Mouse (Mus musculus): ENCODE data around the gene Clec16a. TPM values are rescaled to one million over a fixed set of nuclear protein-coding genes. Genes with fewer than 3 reads are reported as not detected.

Clec16a gene
- total RNA-seq, 2 experiments from 2014 or later: 46.0 to 50.7 TPM

GRCm38 (mm10) chr16:10666766-10667165, 121.6 kb downstream of the Clec16a start:
- DNase-seq: no peak
- intact Hi-C loops (cut with DNase I): loop anchor here (2.0 kb wide), 1 partner anchor 102 kb away; no protein-coding TSS in a partner anchor

DNA sequence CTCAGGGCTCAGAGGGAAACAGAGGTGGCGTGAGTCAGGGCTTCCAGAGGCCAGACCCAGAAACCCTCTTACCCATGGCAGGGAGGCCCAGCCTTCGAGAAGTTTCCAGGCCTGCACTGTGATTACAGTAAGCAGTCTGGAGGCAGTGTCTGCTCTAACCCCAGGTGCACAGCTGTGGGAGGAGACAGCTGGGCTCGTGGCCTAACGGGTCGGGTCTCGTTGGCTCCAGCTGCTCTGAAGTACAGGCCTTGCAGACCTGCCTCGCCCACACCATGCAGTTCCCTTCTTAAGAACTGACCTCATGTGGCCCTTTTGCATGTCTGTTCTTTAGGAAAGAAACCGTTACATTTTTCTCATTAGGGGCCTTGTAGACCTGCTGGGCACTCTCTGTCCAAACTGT, 123.3 kb downstream of the Clec16a start:
- intact Hi-C loops (cut with DNase I): no loop called here
- DNase-seq: no peak

GRCm38 (mm10) chr16:10668991-10669703, 124.0 kb downstream of the Clec16a start:
- DNase-seq: no peak
- intact Hi-C loops (cut with DNase I): no loop called here

GRCm38 (mm10) chr16:10669936-10670335, 124.8 kb downstream of the Clec16a start:
- intact Hi-C loops (cut with DNase I): no loop called here
- no peak for DNase-seq

GRCm38 (mm10) chr16:10672490-10672889, 127.4 kb downstream of the Clec16a start:
- intact Hi-C loops (cut with DNase I): no loop called here
- DNase-seq: no peak

GRCm38 (mm10) chr16:10674020-10674419, 128.9 kb downstream of the Clec16a start:
- intact Hi-C loops (cut with DNase I): no loop called here
- DNase-seq: no peak

DNA sequence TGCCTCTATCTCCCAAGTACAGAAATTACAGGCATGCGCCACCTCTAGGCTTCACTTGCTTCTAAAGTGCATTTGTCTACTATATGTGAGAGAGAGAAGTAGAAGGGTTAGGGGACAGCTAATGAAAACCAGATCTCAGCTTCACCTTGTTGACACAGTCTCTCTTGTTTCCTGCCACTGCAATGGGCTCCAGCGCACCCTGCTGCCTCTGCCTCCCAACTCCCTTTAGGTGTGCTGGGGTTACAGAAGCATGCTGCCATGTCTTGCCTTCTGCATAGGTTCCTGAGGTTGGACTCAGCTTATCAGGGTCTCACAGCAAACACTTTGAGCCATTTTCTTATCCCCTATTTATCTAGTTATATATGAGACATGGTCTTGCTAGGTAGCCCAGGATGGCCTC, 129.8 kb downstream of the Clec16a start:
- no peak for DNase-seq
- intact Hi-C loops (cut with DNase I): no loop called here

DNA sequence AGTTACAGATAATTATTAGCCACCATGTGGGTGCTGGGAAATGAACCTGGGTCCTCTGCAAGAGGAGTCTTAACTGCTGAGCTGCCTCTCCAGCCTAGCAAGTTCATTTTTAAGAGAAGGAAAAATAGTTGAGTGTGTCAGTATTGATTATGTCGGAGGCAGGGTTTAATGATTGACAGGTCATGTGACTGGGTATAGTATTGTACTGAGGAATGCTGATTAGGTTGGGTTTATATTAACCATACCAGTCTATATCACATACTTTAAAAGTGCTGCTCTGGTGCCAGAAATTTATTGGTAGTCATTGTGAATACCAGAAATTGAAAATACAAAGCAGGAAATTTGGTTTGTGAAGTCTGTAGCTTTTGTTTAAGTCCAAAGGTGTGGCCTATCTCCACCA, 130.5 kb downstream of the Clec16a start:
- intact Hi-C loops (cut with DNase I): no loop called here

GRCm38 (mm10) chr16:10676461-10677066, 131.4 kb downstream of the Clec16a start:
- DNase-seq: no peak
- intact Hi-C loops (cut with DNase I): no loop called here

More for the DNA sequence above, 130.5 kb downstream of the Clec16a start:
- no peak for DNase-seq

- intact Hi-C loops (cut with DNase I): no loop called here
- DNase-seq: no peak
Observed at GRCm38 (mm10) chr16:10682521-10682920, 137.4 kb downstream of the Clec16a start.

- intact Hi-C loops (cut with DNase I): no loop called here
Observed at GRCm38 (mm10) chr16:10683193-10684000, 138.3 kb downstream of the Clec16a start.

GRCm38 (mm10) chr16:10689748-10690318, 144.7 kb downstream of the Clec16a start:
- peak; percentile 34 to 35 for DNase-seq
- intact Hi-C loops (cut with DNase I): loop anchor here (2.0 kb wide), 1 partner anchor 77 kb away; no protein-coding TSS in a partner anchor

More at GRCm38 (mm10) chr16:10683193-10684000, 138.3 kb downstream of the Clec16a start:
- no peak for DNase-seq

GRCm38 (mm10) chr16:10690442-10690841, 145.3 kb downstream of the Clec16a start:
- DNase-seq: peak in 1 of 2 experiments; percentile 19
- intact Hi-C loops (cut with DNase I): loop anchor here (2.0 kb wide), 1 partner anchor 76 kb away; no protein-coding TSS in a partner anchor

- intact Hi-C loops (cut with DNase I): loop anchor here (2.0 kb wide), 1 partner anchor 75 kb away; no protein-coding TSS in a partner anchor
- DNase-seq: no peak
Observed at GRCm38 (mm10) chr16:10691705-10692104, 146.6 kb downstream of the Clec16a start.

DNA sequence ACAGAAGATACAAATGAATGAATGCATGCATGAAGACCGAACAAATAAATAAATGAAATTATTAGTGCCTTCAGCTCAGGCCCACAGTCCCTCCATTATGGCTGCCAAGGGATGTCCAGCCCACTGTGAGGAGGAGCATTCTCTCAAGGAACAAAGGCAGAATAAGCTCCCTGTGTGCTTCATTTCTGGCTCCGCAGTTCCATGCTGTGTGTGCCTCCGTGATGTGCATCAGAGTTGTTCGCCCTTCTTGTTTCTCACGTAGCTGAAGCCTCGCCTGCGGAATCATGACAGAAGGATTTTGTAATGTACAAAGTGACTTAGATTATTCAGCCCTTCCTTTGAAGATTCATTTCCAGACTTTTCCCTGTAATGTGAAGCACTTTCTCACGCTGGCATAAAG, 147.7 kb downstream of the Clec16a start:
- intact Hi-C loops (cut with DNase I): no loop called here
- no peak for DNase-seq

- intact Hi-C loops (cut with DNase I): no loop called here
- DNase-seq: no peak
Observed at GRCm38 (mm10) chr16:10693424-10693823, 148.3 kb downstream of the Clec16a start.

GRCm38 (mm10) chr16:10694414-10694851, 149.3 kb downstream of the Clec16a start:
- peak; percentile 41 to 45 for DNase-seq
- intact Hi-C loops (cut with DNase I): no loop called here

GRCm38 (mm10) chr16:10697861-10698659, 152.9 kb downstream of the Clec16a start:
- no peak for DNase-seq
- intact Hi-C loops (cut with DNase I): no loop called here

DNA sequence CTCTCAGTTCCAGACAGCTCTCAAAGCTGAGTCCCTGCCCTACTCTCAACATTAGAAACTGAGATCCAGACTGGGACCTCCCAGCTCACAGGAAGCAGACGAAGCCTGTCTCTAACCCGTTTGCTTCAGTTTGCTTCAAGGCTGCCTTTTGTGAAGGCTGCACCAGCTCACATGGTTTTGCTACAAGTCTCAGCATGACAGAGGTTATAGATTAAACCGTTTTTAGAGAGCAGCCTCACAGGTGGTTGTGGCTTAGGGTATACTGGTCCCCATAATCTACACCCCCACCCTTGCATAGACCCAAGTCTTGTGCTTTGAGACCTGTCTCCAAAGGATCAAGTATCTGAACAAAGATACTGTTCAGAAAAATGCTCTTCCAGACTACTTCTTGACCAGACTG, 154.2 kb downstream of the Clec16a start:
- intact Hi-C loops (cut with DNase I): no loop called here

DNA sequence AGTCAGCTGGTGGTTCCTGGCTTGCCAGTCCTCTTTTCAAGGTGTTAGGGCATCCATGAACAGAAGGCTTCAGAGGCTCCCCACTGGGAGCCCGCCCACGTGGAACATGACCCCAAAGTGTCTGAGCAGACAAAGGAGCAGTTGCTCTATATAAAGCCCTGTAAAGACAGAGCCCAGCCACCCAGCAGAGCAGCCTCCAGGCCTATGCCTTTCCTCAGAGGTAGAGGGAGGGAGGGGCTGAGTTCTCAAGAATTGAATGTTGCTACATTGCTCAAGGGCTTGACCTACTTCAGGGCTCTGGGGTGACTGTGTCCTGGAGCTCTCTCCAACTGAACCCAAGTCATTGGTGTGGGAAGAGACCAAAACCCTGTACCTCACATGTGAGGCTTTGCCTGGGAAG, 155.0 kb downstream of the Clec16a start:
- DNase-seq: no peak
- intact Hi-C loops (cut with DNase I): no loop called here

More for the DNA sequence above, 154.2 kb downstream of the Clec16a start:
- no peak for DNase-seq
